ENCODE assay signal across 22 mouse cellular contexts in the genomic region with DNA sequence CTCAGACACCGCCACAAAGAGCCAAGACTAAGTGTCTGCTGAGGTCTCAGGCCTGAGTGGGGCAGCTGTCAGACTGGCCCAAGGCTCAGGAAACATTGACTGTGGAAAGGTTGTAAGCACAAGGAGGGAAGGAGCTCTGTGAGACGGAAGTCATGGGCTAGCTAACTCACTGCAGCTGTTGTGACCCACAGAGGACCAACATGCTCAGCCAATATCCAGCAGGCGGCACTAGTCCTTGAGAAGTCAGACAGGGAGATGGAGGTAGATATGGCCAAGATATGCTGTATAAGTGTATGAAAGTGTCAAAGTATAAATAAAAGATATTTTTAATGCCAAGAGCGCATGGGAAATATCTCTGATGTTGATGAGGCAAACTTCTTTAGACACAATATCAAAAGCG.
DNase-seq lines count a peak whose midpoint lies in the region; ATAC-seq and TF ChIP-seq lines count a peak whose summit lies in the region.
"Had no signal": no experiment of that assay in that cellular context is flagged by ENCODE, and none has a peak within 500 bp of the region (broad histone marks: within the 10 kb centered on the region; RNA-seq: fewer than 3 reads in every experiment).

No protein-coding gene starts in this region.

- no peak overlapping the region for H3K27ac ChIP-seq in kidney, postnatal 0 days
- no peak overlapping the region for H3K27ac ChIP-seq in embryonic facial prominence, embryonic 10.5 days (replicated peaks)
- H3K27ac ChIP-seq in limb, embryonic 14.5 days (replicated peaks; ENCODE audit: low read depth, low read length), result no peak overlapping the region
- no peak overlapping the region for H3K27ac ChIP-seq in forebrain, embryonic 16.5 days (ENCODE audit: low read length)
- H3K27ac ChIP-seq: embryonic facial prominence, embryonic 12.5 days; forebrain, embryonic 15.5 days; heart, embryonic 13.5 days; left cerebral cortex, adult 2 months; liver, embryonic 13.5 days had no signal

- no peak overlapping the region for H3K4me3 ChIP-seq in kidney, postnatal 0 days (replicated peaks; ENCODE audit: low read depth, low read length)
- H3K4me3 ChIP-seq in embryonic facial prominence, embryonic 10.5 days, result no peak overlapping the region
- no peak overlapping the region for H3K4me3 ChIP-seq in limb, embryonic 14.5 days (replicated peaks; ENCODE audit: low read length)
- no peak overlapping the region for H3K4me3 ChIP-seq in forebrain, embryonic 16.5 days (replicated peaks; ENCODE audit: low read length)
- H3K4me3 ChIP-seq: embryonic facial prominence, embryonic 12.5 days; forebrain, embryonic 15.5 days; heart, embryonic 13.5 days; left cerebral cortex, adult 2 months; liver, embryonic 13.5 days had no signal

- H3K36me3 ChIP-seq in kidney, postnatal 0 days (ENCODE audit: insufficient read depth, low read length), result no peaks in the 10 kb centered on the region
- no peaks in the 10 kb centered on the region for H3K36me3 ChIP-seq in embryonic facial prominence, embryonic 10.5 days (replicated peaks)
- H3K36me3 ChIP-seq in limb, embryonic 14.5 days (ENCODE audit: control insufficient read depth, insufficient read depth, low read length), result no peaks in the 10 kb centered on the region
- H3K36me3 ChIP-seq in forebrain, embryonic 16.5 days (ENCODE audit: control insufficient read depth, insufficient read depth), result no peaks in the 10 kb centered on the region
- H3K36me3 ChIP-seq: embryonic facial prominence, embryonic 12.5 days; forebrain, embryonic 15.5 days; heart, embryonic 13.5 days; liver, embryonic 13.5 days had no signal

- peak; percentile 51 for TF ChIP-seq CTCF in kidney, postnatal 0 days (IDR thresholded peaks at IDR 0.05; ENCODE audit: low read depth)
- TF ChIP-seq CTCF in brain, embryonic 14.5 days (IDR thresholded peaks at IDR 0.05; ENCODE audit: borderline replicate concordance, extremely low read depth, insufficient read depth, insufficient read length), result peak; percentile 23; the same call in 1 of the 2 replicates

- no peaks in the 10 kb centered on the region for H3K4me1 ChIP-seq in kidney, postnatal 0 days (replicated peaks; ENCODE audit: insufficient read depth, low read length)
- H3K4me1 ChIP-seq in embryonic facial prominence, embryonic 10.5 days, result peaks cover 8% of the 10 kb centered on the region
- H3K4me1 ChIP-seq in limb, embryonic 14.5 days (ENCODE audit: control insufficient read depth, insufficient read depth, low read length), result no peaks in the 10 kb centered on the region
- no peaks in the 10 kb centered on the region; the same call in none of the 2 replicates for H3K4me1 ChIP-seq in forebrain, embryonic 16.5 days (replicated peaks; ENCODE audit: control insufficient read depth, insufficient read depth, low read length)
- H3K4me1 ChIP-seq: embryonic facial prominence, embryonic 12.5 days; heart, embryonic 13.5 days; liver, embryonic 13.5 days had no signal

- WGBS in kidney, postnatal 0 days, result 72% methylated on average over 5 of the region's 5 CpGs
- 69% methylated on average over 5 of the region's 5 CpGs for WGBS in embryonic facial prominence, embryonic 10.5 days
- 62% methylated on average over 5 of the region's 5 CpGs for WGBS in limb, embryonic 14.5 days
- 86% methylated on average over 5 of the region's 5 CpGs for WGBS in forebrain, embryonic 16.5 days

- H3K9ac ChIP-seq in kidney, postnatal 0 days (ENCODE audit: low read depth, low read length), result no peak overlapping the region
- H3K9ac ChIP-seq in limb, embryonic 14.5 days (ENCODE audit: low read depth, low read length, severe bottlenecking), result no peak overlapping the region
- H3K9ac ChIP-seq in forebrain, embryonic 16.5 days (replicated peaks; ENCODE audit: low read depth, low read length), result no peak overlapping the region
- H3K9ac ChIP-seq: embryonic facial prominence, embryonic 12.5 days; forebrain, embryonic 15.5 days; heart, embryonic 13.5 days; liver, embryonic 13.5 days had no signal

- peak; percentile 37 for DNase-seq in kidney, postnatal 0 days (ENCODE audit: low spot score)
- DNase-seq in kidney, postnatal 10 days, result no peak
- DNase-seq in brain, embryonic 14.5 days (ENCODE audit: low read depth), result no peak
- DNase-seq in embryonic facial prominence, embryonic 10.5 days (ENCODE audit: low spot score), result peak; percentile 32
- DNase-seq in limb, embryonic 14.5 days (ENCODE audit: low spot score), result peak; percentile 8
- no peak for DNase-seq in ovary, postnatal 14 days (ENCODE audit: low spot score)
- DNase-seq: adrenal gland, postnatal 10 days; cerebellum, postnatal 10 days; heart, adult 11 months; kidney, adult 2 months; kidney, postnatal 25 days; left cerebral cortex, postnatal 4 days; liver, embryonic 13.5 days; right cerebral cortex, postnatal 4 days had no signal

- H3K27me3 ChIP-seq in kidney, postnatal 0 days (ENCODE audit: insufficient read depth, low read length), result no peaks in the 10 kb centered on the region
- no peaks in the 10 kb centered on the region for H3K27me3 ChIP-seq in embryonic facial prominence, embryonic 10.5 days (replicated peaks; ENCODE audit: low read depth, poor library complexity, severe bottlenecking)
- no peaks in the 10 kb centered on the region for H3K27me3 ChIP-seq in limb, embryonic 14.5 days (ENCODE audit: control insufficient read depth, insufficient read depth, low read length)
- H3K27me3 ChIP-seq in forebrain, embryonic 16.5 days (replicated peaks; ENCODE audit: control insufficient read depth, insufficient read depth, low read length), result no peaks in the 10 kb centered on the region
- H3K27me3 ChIP-seq: forebrain, embryonic 15.5 days; heart, embryonic 13.5 days; liver, embryonic 13.5 days had no signal

- no peak for TF ChIP-seq POLR2A in brain, embryonic 14.5 days (IDR thresholded peaks at IDR 0.05; ENCODE audit: borderline replicate concordance, extremely low read depth, insufficient read depth, insufficient read length, poor library complexity, severe bottlenecking)
- no peak for TF ChIP-seq POLR2A in limb, embryonic 14.5 days (IDR thresholded peaks at IDR 0.05; ENCODE audit: borderline replicate concordance, extremely low read depth, insufficient read depth, insufficient read length)

- no peaks in the 10 kb centered on the region for H3K9me3 ChIP-seq in kidney, postnatal 0 days (replicated peaks; ENCODE audit: low read length)
- no peaks in the 10 kb centered on the region for H3K9me3 ChIP-seq in embryonic facial prominence, embryonic 10.5 days
- H3K9me3 ChIP-seq in limb, embryonic 14.5 days (ENCODE audit: control insufficient read depth, low read length), result no peaks in the 10 kb centered on the region
- H3K9me3 ChIP-seq in forebrain, embryonic 16.5 days (ENCODE audit: control insufficient read depth, low read length), result no peaks in the 10 kb centered on the region
- H3K9me3 ChIP-seq: embryonic facial prominence, embryonic 12.5 days; heart, embryonic 13.5 days; liver, embryonic 13.5 days had no signal

- H3K4me2 ChIP-seq in kidney, postnatal 0 days (ENCODE audit: low read length), result no peak overlapping the region
- no peak overlapping the region for H3K4me2 ChIP-seq in limb, embryonic 14.5 days (replicated peaks; ENCODE audit: low read depth, low read length, severe bottlenecking)
- H3K4me2 ChIP-seq in forebrain, embryonic 16.5 days (ENCODE audit: low read length), result no peak overlapping the region
- H3K4me2 ChIP-seq: embryonic facial prominence, embryonic 12.5 days; forebrain, embryonic 15.5 days; heart, embryonic 13.5 days; liver, embryonic 13.5 days had no signal

- ATAC-seq in kidney, postnatal 0 days (replicated peaks; ENCODE audit: low FRiP score, low read depth), result no peak
- no peak for ATAC-seq in limb, embryonic 14.5 days (ENCODE audit: low FRiP score, low read depth)
- no peak for ATAC-seq in forebrain, embryonic 16.5 days
- ATAC-seq: forebrain, embryonic 15.5 days; hindbrain, embryonic 16.5 days; midbrain, embryonic 16.5 days; Patski had no signal

Comparison
In these comparisons a context has a peak if more than half of its experiments do, and no peak if none do; other contexts are left out.
1. DNase-seq: peak in kidney, postnatal 0 days (single experiment), embryonic facial prominence, embryonic 10.5 days (single experiment) and limb, embryonic 14.5 days (single experiment); none in kidney, postnatal 10 days (single experiment), brain, embryonic 14.5 days (single experiment) and ovary, postnatal 14 days (single experiment).